Mouse (Mus musculus) ES-Bruce4 (cell line): ENCODE measurements around the gene Fbxo46.

Experiments used
- CTCF ChIP-seq: IDR thresholded peaks from one replicate; pipeline ENCODE4 v1.8.1; 2011; ENCODE audit warnings: low read depth, low read length
- POLR2A ChIP-seq: IDR thresholded peaks from one replicate; pipeline ENCODE4 v1.8.1; 2011; ENCODE audit warnings: low read length; ENCODE audit not compliant: insufficient read depth

GRCm38 (mm10) chr7:19136673-19137334 is 17.1 kb downstream of the Fbxo46 start:
- no peak for TF ChIP-seq POLR2A
- TF ChIP-seq CTCF = no peak
